Mouse (Mus musculus) hindbrain, postnatal 0 days (tissue): Measurements from ENCODE around the gene Higd1c. TPM values are rescaled to one million over a fixed set of nuclear protein-coding genes. Genes with fewer than 3 reads are reported as not detected.
"Not testable (repeated sequence)": the region's sequence is repeated elsewhere in the genome, so short reads cannot be mapped to it uniquely, and the experiment has no call there.

Source experiments
- ATAC-seq: fragments of 200-750 bp; cut with Nextera tagmentation; 2 replicates; pipeline ENCODE4 v1.8.0; 2017; ENCODE audit warnings: mild to moderate bottlenecking, moderate TSS enrichment, moderate library complexity
- DNase-seq: peaks from one replicate; pipeline ENCODE4 v3.0.0-alpha.2; 2015; ENCODE audit warnings: low spot score
- H3K27ac ChIP-seq: fragments of 300-500 bp; sonication (generic); 2 replicates; pipeline ENCODE4 v1.5.1; 2014; ENCODE audit warnings: mild to moderate bottlenecking
- H3K27me3 ChIP-seq: fragments of 300-500 bp; sonication (generic); 2 replicates; pipeline ENCODE4 v1.6.1; 2014; ENCODE audit warnings: low read length, mixed read lengths; ENCODE audit not compliant: insufficient read depth
- H3K36me3 ChIP-seq: fragments of 300-500 bp; sonication (generic); 2 replicates; pipeline ENCODE4 v1.6.1; 2014; ENCODE audit warnings: low read length, mixed read lengths; ENCODE audit not compliant: insufficient read depth
- H3K4me1 ChIP-seq: fragments of 300-500 bp; sonication (generic); 2 replicates; pipeline ENCODE4 v1.6.1; 2014; ENCODE audit warnings: antibody characterized with exemption, low read length, mixed read lengths; ENCODE audit not compliant: insufficient read depth
- H3K4me2 ChIP-seq: fragments of 300-500 bp; sonication (generic); 2 replicates; pipeline ENCODE4 v1.6.1; 2014; ENCODE audit warnings: low read depth, mild to moderate bottlenecking, low read length, moderate library complexity, mixed read lengths
- H3K4me3 ChIP-seq: fragments of 300-500 bp; sonication (generic); 2 replicates; pipeline ENCODE4 v1.5.1; 2014; ENCODE audit warnings: low read length
- H3K9ac ChIP-seq: fragments of 300-500 bp; sonication (generic); replicated peaks from 2 replicates; pipeline ENCODE4 v1.6.1; 2014; ENCODE audit warnings: mild to moderate bottlenecking, low read length, moderate library complexity, mixed read lengths
- H3K9me3 ChIP-seq: fragments of 300-500 bp; sonication (generic); 2 replicates; pipeline ENCODE4 v1.6.1; 2016; ENCODE audit warnings: low read length, mixed read lengths
- CTCF ChIP-seq: IDR thresholded peaks from 2 replicates; pipeline ENCODE4 v1.5.1; 2016; ENCODE audit warnings: antibody characterized with exemption, control low read depth, low read depth
- WGBS: fragments of 180-500 bp; shearing (Covaris S2); extraction: QIAGEN DNeasy Blood & Tissue Kit; methylation state at CpG from one replicate; pipeline ENCODE4 v1.1.7; 2014; 5-methylcytosine and 5-hydroxymethylcytosine counted together
- polyA plus RNA-seq: library from polyadenylated mRNA; unstranded; fragments of >200 nt; fragmentation: Nextera tagmentation; extraction: Ambion mirVana; gene quantifications from 2 replicates; pipeline ENCODE4 v1.2.1, GENCODE M21; 2015
- total RNA-seq: library from RNA; depleted of rRNA; stranded (reverse); fragments of >200 nt; gene quantifications from 2 replicates; pipeline ENCODE4 v1.2.3, GENCODE M21; 2014

Gene Higd1c
- total and polyA plus RNA-seq, 2 experiments from 2014 or later, result not detected

DNA sequence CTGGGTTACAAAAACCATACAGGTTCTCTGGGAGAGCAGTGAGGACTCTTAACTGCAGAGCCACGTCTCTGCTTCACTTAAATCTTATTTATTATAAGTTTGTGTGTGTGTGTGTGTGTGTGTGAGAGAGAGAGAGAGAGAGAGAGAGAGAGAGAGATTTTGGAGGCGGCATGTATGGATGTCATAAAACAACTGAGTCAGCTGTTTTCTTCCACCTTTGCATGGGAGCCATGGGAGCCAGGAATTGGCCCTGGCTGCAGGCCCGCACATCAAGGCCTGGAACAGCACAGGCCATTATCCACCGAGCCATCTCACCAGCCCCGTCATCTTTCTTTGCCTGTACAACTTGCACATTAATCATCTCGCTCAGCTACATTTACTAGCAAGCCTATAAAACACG is 2.8 kb downstream of the Higd1c start:
- no peaks in the 10 kb centered on the region for H3K4me1 ChIP-seq
- no peak for ATAC-seq
- WGBS, result 74% methylated on average over 7 of the region's 7 CpGs
- no peak overlapping the region for H3K4me2 ChIP-seq
- no peak for TF ChIP-seq CTCF
- H3K9ac ChIP-seq, result no peak overlapping the region
- H3K9me3 ChIP-seq, result no peaks in the 10 kb centered on the region; the same call in 1 of the 2 replicates
- H3K36me3 ChIP-seq, result no peaks in the 10 kb centered on the region
- H3K27ac ChIP-seq, result no peak overlapping the region
- no peak overlapping the region for H3K4me3 ChIP-seq
- no peaks in the 10 kb centered on the region for H3K27me3 ChIP-seq
- DNase-seq, result no peak

DNA sequence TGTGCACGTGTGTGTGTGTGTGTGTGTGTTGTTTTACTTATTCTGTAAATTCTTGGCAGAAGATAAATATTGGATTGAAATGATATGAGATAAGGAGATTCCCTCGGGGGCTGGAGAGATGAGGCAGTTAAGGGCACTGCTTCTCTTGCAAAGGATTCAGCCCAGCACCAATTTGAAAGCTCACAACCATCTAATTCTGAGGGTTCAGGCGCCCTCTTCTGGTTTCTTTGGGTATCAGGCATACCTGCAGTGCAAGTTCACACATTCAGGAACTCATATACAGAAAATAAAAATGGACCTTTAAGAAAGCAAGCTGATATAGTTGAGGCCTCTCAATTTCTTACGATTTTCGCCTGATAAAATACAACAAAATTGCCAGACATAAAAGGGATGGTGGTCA is 10.7 kb downstream of the Higd1c start:
- Histone ChIP-seq H3K27ac (no peak overlapping the region), H3K4me1 (no peaks in the 10 kb centered on the region), H3K9me3 (no peaks in the 10 kb centered on the region), H3K36me3 (no peaks in the 10 kb centered on the region), H3K4me3 (no peak overlapping the region), H3K4me2 (no peak overlapping the region), H3K27me3 (no peaks in the 10 kb centered on the region), H3K9ac (no peak overlapping the region)
- DNase-seq (peak; percentile 89), ATAC-seq (0 out of 2 replicates have a peak, but pooled peaks have one; percentile 35)
- 40% methylated on average over 5 of the region's 5 CpGs for WGBS
- peak; percentile 78 for TF ChIP-seq CTCF

DNA sequence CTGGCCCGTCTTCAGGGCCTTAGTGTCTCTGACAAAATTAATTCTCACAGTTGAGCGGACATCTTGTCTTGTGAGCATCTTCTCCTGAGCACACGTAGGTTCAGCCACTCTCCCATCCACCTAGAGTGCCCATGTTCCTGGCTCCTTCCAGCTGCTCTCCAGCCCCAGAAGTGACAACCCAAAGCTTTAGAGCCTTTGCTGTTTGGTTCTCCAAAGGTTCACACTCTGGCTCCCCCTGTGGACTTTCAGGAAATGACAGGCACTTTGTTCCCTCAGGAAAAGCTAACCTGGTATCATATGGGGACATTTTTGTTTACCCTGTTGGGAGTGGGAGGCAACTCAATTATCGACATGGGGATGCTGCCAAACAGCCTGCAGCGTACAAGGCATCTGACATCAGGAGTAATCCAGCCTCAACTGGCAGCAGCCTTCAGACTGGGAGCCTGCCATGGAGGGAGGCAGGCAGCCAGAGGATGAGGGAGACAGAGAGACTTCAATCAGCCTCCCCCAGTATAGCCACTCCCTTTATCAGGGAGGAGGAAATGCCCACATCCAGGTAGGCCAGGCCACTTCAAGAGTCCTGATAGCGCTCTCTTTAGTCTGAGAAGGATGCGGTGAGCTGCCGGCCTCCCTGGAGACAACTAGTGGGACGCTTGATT is 13.6 kb downstream of the Higd1c start:
- DNase-seq, result not testable (repeated sequence)
- WGBS, result 9% methylated on average over 3 of the region's 9 CpGs

DNA sequence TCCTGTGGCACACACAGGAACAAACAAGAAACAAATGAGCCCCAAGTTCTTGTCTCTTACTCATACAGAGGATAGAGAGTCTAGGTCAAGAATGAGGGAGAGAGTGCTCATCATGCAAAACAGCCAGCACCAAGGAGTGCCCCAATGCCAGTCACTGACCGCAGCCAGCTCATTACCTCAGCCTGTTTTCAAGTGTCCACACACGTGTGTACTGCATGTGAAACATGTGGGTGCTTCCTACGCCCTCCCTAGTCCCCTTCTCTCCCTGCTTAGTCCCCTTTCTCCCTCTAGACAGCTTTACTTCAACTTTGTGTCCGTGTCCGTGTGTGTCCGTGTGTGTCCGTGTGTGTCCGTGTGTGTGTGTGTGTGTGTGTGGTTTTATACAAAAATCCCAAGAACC is 15.3 kb downstream of the Higd1c start:
- 88% methylated on average over 8 of the region's 8 CpGs for WGBS
- Histone ChIP-seq H3K9me3 (no peaks in the 10 kb centered on the region), H3K4me3 (no peak overlapping the region), H3K4me1 (no peaks in the 10 kb centered on the region), H3K27ac (no peak overlapping the region), H3K27me3 (no peaks in the 10 kb centered on the region), H3K9ac (no peak overlapping the region), H3K36me3 (no peaks in the 10 kb centered on the region), H3K4me2 (no peak overlapping the region)
- TF ChIP-seq CTCF, result no peak
- ATAC-seq, result no peak
- no peak for DNase-seq

More for the DNA sequence above, 13.6 kb downstream of the Higd1c start:
- peak; percentile 79 for ATAC-seq
- H3K4me1 ChIP-seq, H3K36me3 ChIP-seq, H3K9ac ChIP-seq, H3K27me3 ChIP-seq, H3K4me2 ChIP-seq, H3K4me3 ChIP-seq, H3K27ac ChIP-seq, H3K9me3 ChIP-seq: not testable (repeated sequence)
- peak; percentile 28; the same call in 1 of the 2 replicates for TF ChIP-seq CTCF

DNA sequence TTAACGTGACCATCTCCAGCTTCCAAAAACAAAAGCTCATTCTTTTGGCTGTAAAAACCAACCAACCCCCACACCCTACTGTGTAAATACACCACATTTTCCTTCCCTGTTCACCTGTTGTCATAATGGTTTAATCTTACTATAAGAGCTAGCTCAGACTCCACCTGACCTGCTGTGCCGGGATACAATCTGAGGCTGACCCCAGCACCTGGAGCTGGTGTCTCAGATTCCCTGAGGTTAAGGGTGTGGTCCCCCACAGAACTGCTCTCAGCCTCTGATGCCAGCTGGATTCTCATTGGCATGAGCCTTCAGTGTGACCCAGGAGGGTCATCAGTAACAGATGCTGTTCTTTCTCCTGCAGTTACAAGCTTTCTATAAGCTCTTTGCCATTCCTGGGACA is 15.8 kb downstream of the Higd1c start:
- DNase-seq, result no peak
- no peaks in the 10 kb centered on the region for H3K4me1 ChIP-seq
- H3K36me3 ChIP-seq, result no peaks in the 10 kb centered on the region
- no peak for ATAC-seq
- no peak overlapping the region for H3K9ac ChIP-seq
- no peak for TF ChIP-seq CTCF
- no peak overlapping the region for H3K4me3 ChIP-seq
- no peak overlapping the region for H3K27ac ChIP-seq
- H3K9me3 ChIP-seq, result no peaks in the 10 kb centered on the region
- H3K4me2 ChIP-seq, result no peak overlapping the region
- WGBS, result 64% methylated on average over 2 of the region's 2 CpGs
- no peaks in the 10 kb centered on the region for H3K27me3 ChIP-seq

DNA sequence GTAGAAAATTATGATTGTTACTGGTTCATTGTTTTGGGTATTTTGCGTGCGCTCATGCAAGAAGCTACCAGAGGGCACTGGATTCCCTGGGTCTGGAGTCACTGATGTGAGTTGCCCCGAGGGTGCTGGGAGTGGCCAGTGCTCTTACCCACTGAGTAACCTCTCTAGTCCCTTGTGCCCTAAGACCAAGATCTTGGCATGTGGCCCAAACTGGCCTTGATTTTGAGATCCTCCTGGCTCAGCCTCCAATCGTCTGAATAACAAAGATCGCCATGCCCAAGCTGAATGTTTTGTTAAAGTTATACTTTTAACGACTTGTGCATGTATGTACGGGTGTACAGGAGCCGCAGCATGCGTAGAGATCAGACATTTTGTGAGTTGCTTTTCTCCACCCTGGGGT is 21.4 kb downstream of the Higd1c start:
- Histone ChIP-seq H3K4me3 (no peak overlapping the region), H3K27me3 (no peaks in the 10 kb centered on the region), H3K9ac (no peak overlapping the region), H3K27ac (no peak overlapping the region), H3K9me3 (no peaks in the 10 kb centered on the region), H3K36me3 (no peaks in the 10 kb centered on the region), H3K4me1 (no peaks in the 10 kb centered on the region), H3K4me2 (no peak overlapping the region)
- ATAC-seq (no peak), DNase-seq (no peak)
- 89% methylated on average over 9 of the region's 9 CpGs for WGBS
- TF ChIP-seq CTCF, result no peak

DNA sequence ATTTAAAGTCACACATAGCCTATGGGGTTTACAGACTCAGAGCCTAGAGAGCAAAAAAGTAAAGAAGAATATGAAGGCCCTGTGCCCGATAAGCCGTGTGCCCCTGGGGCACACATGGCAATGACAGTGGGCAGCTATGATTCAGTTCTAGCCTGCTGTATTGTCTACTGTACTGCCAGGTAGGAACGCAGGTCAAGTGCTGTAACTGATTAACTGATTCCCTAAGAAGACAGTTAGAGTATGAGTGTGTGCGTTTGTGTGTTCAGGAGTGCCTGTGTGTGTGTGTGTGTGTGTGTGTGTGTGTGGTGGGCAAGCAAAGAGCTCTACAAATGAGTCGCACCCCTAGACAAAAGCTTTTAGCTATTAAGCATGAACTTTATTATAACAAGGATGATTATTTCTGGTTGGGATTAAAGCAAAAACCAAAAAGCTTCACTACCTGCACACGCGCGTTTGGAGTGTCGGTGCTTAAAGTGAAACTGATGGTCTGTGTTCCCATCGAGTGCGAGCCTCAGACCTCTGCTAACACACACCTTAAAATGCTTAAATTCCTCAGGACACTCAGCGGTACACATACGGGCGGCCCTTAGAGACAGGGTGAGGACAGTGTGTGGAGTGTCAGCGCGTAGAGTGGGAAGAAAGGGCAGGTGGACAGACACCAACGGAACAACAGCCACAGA is 23.3 kb downstream of the Higd1c start:
- H3K4me3 ChIP-seq, result no peak overlapping the region
- 94% methylated on average over 17 of the region's 17 CpGs for WGBS
- DNase-seq (no peak), ATAC-seq (no peak)
- no peaks in the 10 kb centered on the region for H3K27me3 ChIP-seq
- no peak overlapping the region for H3K27ac ChIP-seq
- TF ChIP-seq CTCF, result no peak
- no peaks in the 10 kb centered on the region for H3K9me3 ChIP-seq
- H3K9ac ChIP-seq, result no peak overlapping the region
- H3K4me1 ChIP-seq, result no peaks in the 10 kb centered on the region
- no peak overlapping the region for H3K4me2 ChIP-seq
- H3K36me3 ChIP-seq, result no peaks in the 10 kb centered on the region
